Mouse (Mus musculus) layer of hippocampus, postnatal 10 days (tissue): Measurements from ENCODE around the gene Hoxa1. TPM values are rescaled to one million over a fixed set of nuclear protein-coding genes. Genes with fewer than 3 reads are reported as not detected.

Experiments
- DNase-seq, 2 experiments: peaks; one replicate each; pipeline ENCODE4 v3.0.0; 2021; ENCODE audit warnings: low spot score in 2 of 2
- total RNA-seq, 2 experiments: library from RNA; stranded (reverse); gene quantifications; 2 replicates each; pipeline ENCODE4 v1.2.3; 2021

Gene Hoxa1
- total RNA-seq, 2 experiments from 2014 or later: not detected

- DNase-seq: no peak
Observed at GRCm38 (mm10) chr6:52106178-52106577, 51.9 kb downstream of the Hoxa1 start.

Other genes with a start within 250 kb of the Hoxa1 start
- gene Skap2, start 145.8 kb downstream of the Hoxa1 start, total RNA-seq: 10 to 100 TPM in 1 of 2 experiments, 1 to 10 TPM in 1; 9.8 to 10.7 TPM
- not detected for gene Hoxa2, start 6.5 kb upstream of the Hoxa1 start, total RNA-seq
- not detected for gene 5730596B20Rik, start 19.2 kb upstream of the Hoxa1 start, total RNA-seq
- gene Hoxa4, start 33.4 kb upstream of the Hoxa1 start, total RNA-seq: not detected
- not detected for gene Hoxa5, start 46.3 kb upstream of the Hoxa1 start, total RNA-seq
- gene Hoxa6, start 50.4 kb upstream of the Hoxa1 start, total RNA-seq: not detected
- gene Hoxa3, start 55.0 kb upstream of the Hoxa1 start, total RNA-seq: not detected
- gene Gm28308, start 55.0 kb upstream of the Hoxa1 start, total RNA-seq: not detected
- not detected for gene Hoxa7, start 63.5 kb upstream of the Hoxa1 start, total RNA-seq
- not detected for gene Hoxa9, start 72.8 kb upstream of the Hoxa1 start, total RNA-seq
- not detected for gene Hoxa10, start 82.5 kb upstream of the Hoxa1 start, total RNA-seq
- not detected for gene Hoxa11, start 87.5 kb upstream of the Hoxa1 start, total RNA-seq
- gene Hoxa13, start 102.6 kb upstream of the Hoxa1 start, total RNA-seq: not detected
- not detected for gene Evx1, start 155.2 kb upstream of the Hoxa1 start, total RNA-seq